Mouse (Mus musculus): ENCODE results near the gene Nme3. TPM values are rescaled to one million over a fixed set of nuclear protein-coding genes. Genes with fewer than 3 reads are reported as not detected.

Gene Nme3
- 50.7 and 54.5 TPM in 2 replicates for polyA plus RNA-seq (2012; rRNA removed; ENCODE audit: low replicate concordance)

GRCm38 (mm10) chr17:24896241-24896992, at the start of gene Nme3:
TSS of gene Nme3 (plus strand) at chr17:24896500.

GRCm38 (mm10) chr17:24850065-24850772, 46.1 kb upstream of the Nme3 start, which contains the start of gene Fahd1:
TSS of gene Fahd1 (minus strand) at chr17:24850364.

GRCm38 (mm10) chr17:24865776-24866175, 30.5 kb upstream of the Nme3 start, which contains the start of gene Igfals:
TSS of gene Igfals (plus strand) at chr17:24865997.

GRCm38 (mm10) chr17:24886134-24886931, 10.0 kb upstream of the Nme3 start, which contains the start of the genes Nubp2 and Spsb3:
TSS of gene Nubp2 (minus strand) at chr17:24886349.
TSS of gene Spsb3 (plus strand) at chr17:24886643.

GRCm38 (mm10) chr17:24894995-24895547, 1.2 kb upstream of the Nme3 start, which contains the start of the genes Eme2 and Mrps34:
TSS of gene Eme2 (minus strand) at chr17:24895087.
TSS of gene Mrps34 (plus strand) at chr17:24895116.

GRCm38 (mm10) chr17:24936259-24937237, 40.2 kb downstream of the Nme3 start, which contains the start of gene Mapk8ip3:
TSS of gene Mapk8ip3 (minus strand) at chr17:24936977.

Other genes starting within 250 kb of the Nme3 start
- 101 and 134 TPM in 2 replicates for gene Slc9a3r2, start 246.2 kb upstream of the Nme3 start, polyA plus RNA-seq (2012; rRNA removed; ENCODE audit: low replicate concordance)
- 1.4 TPM in 2 replicates for gene Npw, start 238.0 kb upstream of the Nme3 start, polyA plus RNA-seq (2012; rRNA removed; ENCODE audit: low replicate concordance)
- 81.2 and 105 TPM in 2 replicates for gene Zfp598, start 226.8 kb upstream of the Nme3 start, polyA plus RNA-seq (2012; rRNA removed; ENCODE audit: low replicate concordance)
- gene Syngr3, start 206.5 kb upstream of the Nme3 start, polyA plus RNA-seq (2012; rRNA removed; ENCODE audit: low replicate concordance): 0.53 and 0.68 TPM in 2 replicates
- 19.5 and 47.8 TPM in 2 replicates for gene Gfer, start 200.3 kb upstream of the Nme3 start, polyA plus RNA-seq (2012; rRNA removed; ENCODE audit: low replicate concordance)
- gene Noxo1, start 200.3 kb upstream of the Nme3 start, polyA plus RNA-seq (2012; rRNA removed; ENCODE audit: low replicate concordance): 15.3 and 20.5 TPM in 2 replicates
- 68.7 and 69.0 TPM in 2 replicates for gene Tbl3, start 188.8 kb upstream of the Nme3 start, polyA plus RNA-seq (2012; rRNA removed; ENCODE audit: low replicate concordance)
- gene Rnf151, start 178.4 kb upstream of the Nme3 start, polyA plus RNA-seq (2012; rRNA removed; ENCODE audit: low replicate concordance): 0.29 and 0.32 TPM in 2 replicates
- 3,623 and 3,713 TPM in 2 replicates for gene Rps2, start 178.4 kb upstream of the Nme3 start, polyA plus RNA-seq (2012; rRNA removed; ENCODE audit: low replicate concordance)
- 314 and 333 TPM in 2 replicates for gene Ndufb10, start 172.0 kb upstream of the Nme3 start, polyA plus RNA-seq (2012; rRNA removed; ENCODE audit: low replicate concordance)
- gene Rpl3l, start 168.7 kb upstream of the Nme3 start, polyA plus RNA-seq (2012; rRNA removed; ENCODE audit: low replicate concordance): 0.10 and 83.4 TPM in 2 replicates
- gene Msrb1, start 159.9 kb upstream of the Nme3 start, polyA plus RNA-seq (2012; rRNA removed; ENCODE audit: low replicate concordance): 103 and 146 TPM in 2 replicates
- 20.7 and 49.9 TPM in 2 replicates for gene Hs3st6, start 143.5 kb upstream of the Nme3 start, polyA plus RNA-seq (2012; rRNA removed; ENCODE audit: low replicate concordance)
- 0.16 TPM in 1 of 2 replicates, not detected in the other for gene Meiob, start 92.2 kb upstream of the Nme3 start, polyA plus RNA-seq (2012; rRNA removed; ENCODE audit: low replicate concordance)
- gene Hagh, start 56.4 kb upstream of the Nme3 start, polyA plus RNA-seq (2012; rRNA removed; ENCODE audit: low replicate concordance): 160 and 221 TPM in 2 replicates
- gene Fahd1, start 46.1 kb upstream of the Nme3 start, polyA plus RNA-seq (2012; rRNA removed; ENCODE audit: low replicate concordance): 13.5 and 15.0 TPM in 2 replicates
- 66.4 and 103 TPM in 2 replicates for gene Igfals, start 30.5 kb upstream of the Nme3 start, polyA plus RNA-seq (2012; rRNA removed; ENCODE audit: low replicate concordance)
- 35.0 and 44.2 TPM in 2 replicates for gene Nubp2, start 10.2 kb upstream of the Nme3 start, polyA plus RNA-seq (2012; rRNA removed; ENCODE audit: low replicate concordance)
- gene Spsb3, start 9.9 kb upstream of the Nme3 start, polyA plus RNA-seq (2012; rRNA removed; ENCODE audit: low replicate concordance): 84.0 and 161 TPM in 2 replicates
- 35.4 and 48.3 TPM in 2 replicates for gene Eme2, start 1.4 kb upstream of the Nme3 start, polyA plus RNA-seq (2012; rRNA removed; ENCODE audit: low replicate concordance)
- 108 and 263 TPM in 2 replicates for gene Mrps34, start 1.4 kb upstream of the Nme3 start, polyA plus RNA-seq (2012; rRNA removed; ENCODE audit: low replicate concordance)
- gene Mapk8ip3, start 40.5 kb downstream of the Nme3 start, polyA plus RNA-seq (2012; rRNA removed; ENCODE audit: low replicate concordance): 128 and 130 TPM in 2 replicates
- 5.4 and 11.3 TPM in 2 replicates for gene Jpt2, start 64.2 kb downstream of the Nme3 start, polyA plus RNA-seq (2012; rRNA removed; ENCODE audit: low replicate concordance)
- gene Cramp1l, start 119.3 kb downstream of the Nme3 start, polyA plus RNA-seq (2012; rRNA removed; ENCODE audit: low replicate concordance): 17.1 and 23.3 TPM in 2 replicates
- gene Ift140, start 119.6 kb downstream of the Nme3 start, polyA plus RNA-seq (2012; rRNA removed; ENCODE audit: low replicate concordance): 14.5 and 16.9 TPM in 2 replicates
- 39.7 and 51.0 TPM in 2 replicates for gene Tmem204, start 187.1 kb downstream of the Nme3 start, polyA plus RNA-seq (2012; rRNA removed; ENCODE audit: low replicate concordance)
- gene Telo2, start 219.5 kb downstream of the Nme3 start, polyA plus RNA-seq (2012; rRNA removed; ENCODE audit: low replicate concordance): 25.0 and 25.6 TPM in 2 replicates
- 0.20 TPM in 1 of 2 replicates, not detected in the other for gene Ptx4, start 224.3 kb downstream of the Nme3 start, polyA plus RNA-seq (2012; rRNA removed; ENCODE audit: low replicate concordance)
- 37.0 and 43.4 TPM in 2 replicates for gene Clcn7, start 236.9 kb downstream of the Nme3 start, polyA plus RNA-seq (2012; rRNA removed; ENCODE audit: low replicate concordance)

Data from mammary gland, adult 2 months (tissue).